Mouse (Mus musculus): ENCODE measurements around the gene Ccdc170.

DNA sequence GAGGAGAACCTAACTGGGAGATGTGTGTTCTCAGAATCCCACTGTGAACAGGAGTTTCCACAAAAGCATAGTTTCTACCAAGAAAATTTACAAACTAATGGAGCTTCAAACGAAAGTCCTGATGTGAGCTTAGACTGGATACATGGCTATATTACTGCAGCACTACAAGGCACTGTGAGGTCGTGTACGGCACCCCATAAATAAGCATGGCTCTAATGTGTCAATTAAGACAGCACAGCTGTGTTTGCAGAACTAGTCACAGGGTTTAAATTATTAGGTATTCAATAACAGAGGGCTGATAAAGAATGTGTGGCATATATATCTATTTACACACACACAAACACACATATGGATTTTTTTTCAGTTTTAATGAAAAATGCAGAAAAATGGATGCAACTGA is 1.4 kb upstream of the Ccdc170 start:
- TF ChIP-seq CTCF (IDR thresholded peaks at IDR 0.05), result no peak
- TF ChIP-seq POLR2A (IDR thresholded peaks at IDR 0.05; ENCODE audit: insufficient read depth, low read depth, low read length), result no peak
- TF ChIP-seq EP300 (IDR thresholded peaks at IDR 0.05; ENCODE audit: insufficient read depth, low read depth, low read length), result no peak
